Mouse (Mus musculus) bone marrow macrophage, adult 2 months (primary cell): ENCODE measurements around the gene Sacm1l.

ENCODE experiments used
- CTCF ChIP-seq: IDR thresholded peaks from 2 replicates; pipeline ENCODE4 v1.5.1; 2012; ENCODE audit warnings: low read depth, mild to moderate bottlenecking, low read length, moderate library complexity
- POLR2A ChIP-seq: IDR thresholded peaks from 2 replicates; pipeline ENCODE4 v1.6.1; 2012; ENCODE audit warnings: mild to moderate bottlenecking, low read depth, low read length, borderline replicate concordance

DNA sequence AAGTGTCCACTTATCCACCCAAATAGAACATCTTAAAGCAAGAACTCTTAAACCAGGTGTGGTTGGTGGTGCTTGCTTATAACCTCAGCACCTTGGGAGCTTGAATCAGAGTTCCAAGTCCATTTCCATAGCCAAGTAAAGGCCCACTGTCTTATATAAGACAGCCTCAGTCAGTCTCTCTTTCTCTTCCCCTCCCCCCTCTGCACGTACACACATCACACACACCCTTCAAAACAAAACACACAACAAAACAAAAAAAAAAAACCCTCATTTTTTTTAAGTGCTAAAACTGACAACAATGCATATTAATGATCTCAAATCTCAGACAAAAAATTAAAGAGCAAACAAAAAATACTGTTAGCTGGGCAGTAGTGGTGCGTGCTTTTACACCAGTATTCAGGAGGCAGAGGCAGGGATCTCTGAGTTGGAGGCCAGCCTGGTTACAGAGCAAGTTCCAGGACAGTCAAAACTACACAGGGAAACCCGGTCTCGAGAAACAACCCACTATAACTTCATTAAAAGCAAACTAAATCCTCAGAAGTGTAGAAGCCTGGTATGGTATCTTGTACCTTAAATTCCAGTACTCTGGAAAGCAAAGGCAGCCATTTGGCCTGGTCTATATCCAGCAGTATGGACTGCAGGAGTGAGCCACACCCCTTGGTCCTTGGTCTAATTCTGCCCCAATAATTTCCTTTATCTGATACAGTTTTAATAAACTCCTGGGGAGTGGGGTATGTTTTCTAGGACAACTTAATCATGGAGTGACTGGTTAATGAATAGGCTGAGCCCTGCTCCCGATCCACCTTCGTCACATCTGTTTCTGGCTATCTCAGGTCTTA lies 1.3 kb upstream of the Sacm1l start:
- TF ChIP-seq POLR2A (no peak), CTCF (no peak)
